Mouse (Mus musculus) left cerebral cortex, adult 8-10 months (tissue): Measurements from ENCODE around the gene Idh3g. TPM values are rescaled to one million over a fixed set of nuclear protein-coding genes. Genes with fewer than 3 reads are reported as not detected.

Source experiments
- DNase-seq, 2 experiments: peaks; one replicate each; pipeline ENCODE4 v3.0.0; 2022; ENCODE audit warnings: low spot score in 2 of 2
- total RNA-seq, 4 experiments: library from RNA; stranded (reverse); gene quantifications; 2 replicates each; pipeline ENCODE4 v1.2.4; 2022

Idh3g gene
- total RNA-seq: 100 to 1,000 TPM; 192 to 222 (median 206) TPM

GRCm38 (mm10) chrX:73786364-73787224 is at the start of gene Idh3g, which contains the start of gene Ssr4:
Gene Idh3g, minus strand, starts transcription at chrX:73786897.
Gene Ssr4, plus strand, starts transcription at chrX:73787028.
- peak; percentile 84 to 94 for DNase-seq

- no peak for DNase-seq
Observed at GRCm38 (mm10) chrX:73835731-73836130, 49.0 kb upstream of the Idh3g start.

- peak in 1 of 2 experiments; percentile 37 for DNase-seq
Observed at GRCm38 (mm10) chrX:73824185-73825151, 37.8 kb upstream of the Idh3g start, which contains the start of gene Pdzd4. Gene Pdzd4, minus strand, starts transcription at chrX:73824969.

GRCm38 (mm10) chrX:73823747-73824146 is 37.0 kb upstream of the Idh3g start:
- DNase-seq: no peak

GRCm38 (mm10) chrX:73816596-73817314 is 30.1 kb upstream of the Idh3g start:
- DNase-seq: no peak

GRCm38 (mm10) chrX:73815072-73815471 is 28.4 kb upstream of the Idh3g start:
- DNase-seq: no peak

- DNase-seq: no peak
Observed at GRCm38 (mm10) chrX:73805814-73806213, 19.1 kb upstream of the Idh3g start.

GRCm38 (mm10) chrX:73798502-73798901 is 11.8 kb upstream of the Idh3g start:
- DNase-seq: no peak

GRCm38 (mm10) chrX:73797511-73797910 is 10.8 kb upstream of the Idh3g start:
- DNase-seq: no peak

- DNase-seq: no peak
Observed at GRCm38 (mm10) chrX:73793505-73793904, 6.8 kb upstream of the Idh3g start.

GRCm38 (mm10) chrX:73793039-73793438 is 6.3 kb upstream of the Idh3g start:
- no peak for DNase-seq

- DNase-seq: no peak
Observed at GRCm38 (mm10) chrX:73788501-73788900, 1.8 kb upstream of the Idh3g start.

- DNase-seq: no peak
Observed at GRCm38 (mm10) chrX:73787225-73787558, 495 bp upstream of the Idh3g start.

GRCm38 (mm10) chrX:73785666-73786065 is 1.0 kb downstream of the Idh3g start:
- no peak for DNase-seq

- no peak for DNase-seq
Observed at GRCm38 (mm10) chrX:73782227-73782626, 4.5 kb downstream of the Idh3g start.

- no peak for DNase-seq
Observed at GRCm38 (mm10) chrX:73774802-73775483, 11.8 kb downstream of the Idh3g start.

- peak in 1 of 2 experiments; percentile 59 for DNase-seq
Observed at GRCm38 (mm10) chrX:73774168-73774760, 12.4 kb downstream of the Idh3g start, which contains the start of gene Srpk3. Gene Srpk3, plus strand, starts transcription at chrX:73774405.

GRCm38 (mm10) chrX:73767267-73767666 is 19.4 kb downstream of the Idh3g start:
- no peak for DNase-seq

- DNase-seq: no peak
Observed at GRCm38 (mm10) chrX:73765311-73765710, 21.4 kb downstream of the Idh3g start.
